Mouse (Mus musculus): ENCODE measurements at regions not wholly inside any gene's neighbourhood (a gene's known extent, or its start where the extent isn't known, plus 50 kb on each side); places are given as distances from the start of the nearest gene placed in this dataset.

GRCm38 (mm10) chr2:46530686-46531085 is 1413.5 kb upstream of the Zeb2 start:
- Histone ChIP-seq H3K9me3 (ENCODE audit: low read length) (no peaks in the 10 kb centered on the region), H3K36me3 (replicated peaks; ENCODE audit: insufficient read depth, low read length) (no peaks in the 10 kb centered on the region), H3K4me2 (ENCODE audit: low read depth, low read length) (no peak overlapping the region), H3K9ac (replicated peaks) (no peak overlapping the region), H3K4me3 (ENCODE audit: low read depth, low read length) (no peak overlapping the region), H3K4me1 (ENCODE audit: insufficient read depth) (no peaks in the 10 kb centered on the region), H3K27ac (ENCODE audit: low read depth) (no peak overlapping the region), H3K27me3 (ENCODE audit: insufficient read depth, low read length) (no peaks in the 10 kb centered on the region)
- ATAC-seq: no peak
- TF ChIP-seq EP300 (IDR thresholded peaks at IDR 0.05; ENCODE audit: low read depth) (no peak), CTCF (IDR thresholded peaks at IDR 0.05; ENCODE audit: low read depth) (no peak)
- no peak for DNase-seq
- 78% methylated on average over 1 of the region's 1 CpGs for WGBS (ENCODE audit: insufficient replicate concordance)

GRCm38 (mm10) chr2:46525223-46525622 is 1408.0 kb upstream of the Zeb2 start:
- Histone ChIP-seq H3K9ac (replicated peaks) (no peak overlapping the region), H3K9me3 (ENCODE audit: low read length) (no peaks in the 10 kb centered on the region), H3K4me1 (ENCODE audit: insufficient read depth) (no peaks in the 10 kb centered on the region), H3K27me3 (ENCODE audit: insufficient read depth, low read length) (no peaks in the 10 kb centered on the region), H3K36me3 (replicated peaks; ENCODE audit: insufficient read depth, low read length) (no peaks in the 10 kb centered on the region), H3K4me3 (ENCODE audit: low read depth, low read length) (no peak overlapping the region), H3K27ac (ENCODE audit: low read depth) (no peak overlapping the region), H3K4me2 (ENCODE audit: low read depth, low read length) (no peak overlapping the region)
- ATAC-seq (no peak), DNase-seq (no peak)
- TF ChIP-seq EP300 (IDR thresholded peaks at IDR 0.05; ENCODE audit: low read depth) (no peak), CTCF (IDR thresholded peaks at IDR 0.05; ENCODE audit: low read depth) (no peak)
- 31% methylated on average over 4 of the region's 4 CpGs for WGBS (ENCODE audit: insufficient replicate concordance)

- DNase-seq: no peak
- ATAC-seq: no peak
- no peak overlapping the region for H3K27ac ChIP-seq (ENCODE audit: low read depth)
- WGBS (ENCODE audit: insufficient replicate concordance): 38% methylated on average over 6 of the region's 6 CpGs
- H3K36me3 ChIP-seq (replicated peaks; ENCODE audit: insufficient read depth, low read length): no peaks in the 10 kb centered on the region
- TF ChIP-seq CTCF (IDR thresholded peaks at IDR 0.05; ENCODE audit: low read depth): no peak
- no peaks in the 10 kb centered on the region for H3K9me3 ChIP-seq (ENCODE audit: low read length)
- no peaks in the 10 kb centered on the region for H3K4me1 ChIP-seq (ENCODE audit: insufficient read depth)
- no peak overlapping the region for H3K4me3 ChIP-seq (ENCODE audit: low read depth, low read length)
- no peaks in the 10 kb centered on the region for H3K27me3 ChIP-seq (ENCODE audit: insufficient read depth, low read length)
- no peak overlapping the region for H3K4me2 ChIP-seq (ENCODE audit: low read depth, low read length)
- no peak overlapping the region for H3K9ac ChIP-seq (replicated peaks)
Measured at GRCm38 (mm10) chr2:46524625-46525024, 1407.4 kb upstream of the Zeb2 start.

GRCm38 (mm10) chr2:46521147-46521965 is 1404.2 kb upstream of the Zeb2 start:
- H3K4me3 ChIP-seq (ENCODE audit: low read depth, low read length): no peak overlapping the region
- H3K9ac ChIP-seq (replicated peaks): no peak overlapping the region
- H3K27me3 ChIP-seq (ENCODE audit: insufficient read depth, low read length): no peaks in the 10 kb centered on the region
- TF ChIP-seq CTCF (IDR thresholded peaks at IDR 0.05; ENCODE audit: low read depth): no peak
- TF ChIP-seq EP300 (IDR thresholded peaks at IDR 0.05; ENCODE audit: low read depth): no peak
- ATAC-seq (no peak), DNase-seq (no peak)
- 70% methylated on average over 5 of the region's 5 CpGs for WGBS (ENCODE audit: insufficient replicate concordance)
- H3K9me3 ChIP-seq (ENCODE audit: low read length): no peaks in the 10 kb centered on the region
- no peaks in the 10 kb centered on the region for H3K4me1 ChIP-seq (ENCODE audit: insufficient read depth)
- no peak overlapping the region for H3K27ac ChIP-seq (ENCODE audit: low read depth)
- H3K4me2 ChIP-seq (ENCODE audit: low read depth, low read length): no peak overlapping the region
- no peaks in the 10 kb centered on the region for H3K36me3 ChIP-seq (replicated peaks; ENCODE audit: insufficient read depth, low read length)

GRCm38 (mm10) chr2:46512237-46513028 is 1395.2 kb upstream of the Zeb2 start:
- H3K4me1 ChIP-seq (ENCODE audit: insufficient read depth): no peaks in the 10 kb centered on the region
- DNase-seq (no peak), ATAC-seq (no peak)
- TF ChIP-seq CTCF (IDR thresholded peaks at IDR 0.05; ENCODE audit: low read depth) (no peak), EP300 (IDR thresholded peaks at IDR 0.05; ENCODE audit: low read depth) (no peak)
- H3K4me3 ChIP-seq (ENCODE audit: low read depth, low read length): no peak overlapping the region
- no peaks in the 10 kb centered on the region for H3K27me3 ChIP-seq (ENCODE audit: insufficient read depth, low read length)
- WGBS (ENCODE audit: insufficient replicate concordance): 65% methylated on average over 2 of the region's 2 CpGs
- H3K9me3 ChIP-seq (ENCODE audit: low read length): no peaks in the 10 kb centered on the region
- no peak overlapping the region for H3K9ac ChIP-seq (replicated peaks)
- no peaks in the 10 kb centered on the region for H3K36me3 ChIP-seq (replicated peaks; ENCODE audit: insufficient read depth, low read length)
- no peak overlapping the region for H3K27ac ChIP-seq (ENCODE audit: low read depth)
- H3K4me2 ChIP-seq (ENCODE audit: low read depth, low read length): no peak overlapping the region

GRCm38 (mm10) chr2:46506951-46507350 is 1389.8 kb upstream of the Zeb2 start:
- H3K4me3 ChIP-seq (ENCODE audit: low read depth, low read length): no peak overlapping the region
- H3K4me2 ChIP-seq (ENCODE audit: low read depth, low read length): no peak overlapping the region
- no peak overlapping the region for H3K27ac ChIP-seq (ENCODE audit: low read depth)
- WGBS (ENCODE audit: insufficient replicate concordance): 62% methylated on average over 1 of the region's 1 CpGs
- H3K36me3 ChIP-seq (replicated peaks; ENCODE audit: insufficient read depth, low read length): no peaks in the 10 kb centered on the region
- DNase-seq: no peak
- no peaks in the 10 kb centered on the region for H3K27me3 ChIP-seq (ENCODE audit: insufficient read depth, low read length)
- no peaks in the 10 kb centered on the region for H3K9me3 ChIP-seq (ENCODE audit: low read length)
- no peak for ATAC-seq
- no peak overlapping the region for H3K9ac ChIP-seq (replicated peaks)
- TF ChIP-seq EP300 (IDR thresholded peaks at IDR 0.05; ENCODE audit: low read depth) (no peak), CTCF (IDR thresholded peaks at IDR 0.05; ENCODE audit: low read depth) (no peak)
- H3K4me1 ChIP-seq (ENCODE audit: insufficient read depth): no peaks in the 10 kb centered on the region
